Mouse (Mus musculus): ENCODE measurements around the gene Adcy9. TPM values are rescaled to one million over a fixed set of nuclear protein-coding genes. Genes with fewer than 3 reads are reported as not detected.

Adcy9 gene
- polyA plus RNA-seq, 1 experiment from 2014 or later, result 1.3 TPM

GRCm38 (mm10) chr16:4374780-4375380 lies 45.4 kb downstream of the Adcy9 start:
- H3K4me2 ChIP-seq, result no peak overlapping the region
- DNase-seq (ENCODE audit: low spot score, missing footprints), result no peak
- H3K9me3 ChIP-seq (ENCODE audit: control insufficient read depth, low read length), result no peaks in the 10 kb centered on the region
- no peaks in the 10 kb centered on the region for H3K4me1 ChIP-seq (ENCODE audit: control insufficient read depth, insufficient read depth, low read length)
- 84% methylated on average over 7 of the region's 7 CpGs for WGBS
- no peak overlapping the region for H3K4me3 ChIP-seq (ENCODE audit: low read depth, low read length)
- H3K9ac ChIP-seq (ENCODE audit: low read length), result no peak overlapping the region
- ATAC-seq (ENCODE audit: low FRiP score), result no peak
- H3K36me3 ChIP-seq (ENCODE audit: control insufficient read depth, insufficient read depth, low read length), result no peaks in the 10 kb centered on the region
- H3K27ac ChIP-seq (ENCODE audit: low read depth, low read length), result no peak overlapping the region
- no peaks in the 10 kb centered on the region for H3K27me3 ChIP-seq (ENCODE audit: control insufficient read depth, insufficient read depth, low read length)

- Histone ChIP-seq H3K4me1 (ENCODE audit: control insufficient read depth, insufficient read depth, low read length) (no peaks in the 10 kb centered on the region), H3K9me3 (ENCODE audit: control insufficient read depth, low read length) (no peaks in the 10 kb centered on the region), H3K36me3 (ENCODE audit: control insufficient read depth, insufficient read depth, low read length) (no peaks in the 10 kb centered on the region), H3K27me3 (ENCODE audit: control insufficient read depth, insufficient read depth, low read length) (no peaks in the 10 kb centered on the region), H3K27ac (ENCODE audit: low read depth, low read length) (no peak overlapping the region), H3K4me2 (no peak overlapping the region), H3K4me3 (ENCODE audit: low read depth, low read length) (no peak overlapping the region), H3K9ac (ENCODE audit: low read length) (no peak overlapping the region)
- DNase-seq (ENCODE audit: low spot score, missing footprints) (no peak), ATAC-seq (ENCODE audit: low FRiP score) (no peak)
- 89% methylated on average over 5 of the region's 5 CpGs for WGBS
Observed at GRCm38 (mm10) chr16:4374270-4374669, 46.0 kb downstream of the Adcy9 start.

GRCm38 (mm10) chr16:4371039-4371438 lies 49.3 kb downstream of the Adcy9 start:
- no peak overlapping the region for H3K27ac ChIP-seq (ENCODE audit: low read depth, low read length)
- 86% methylated on average over 2 of the region's 2 CpGs for WGBS
- H3K4me2 ChIP-seq, result no peak overlapping the region

GRCm38 (mm10) chr16:4370141-4370541 lies 50.2 kb downstream of the Adcy9 start:
- WGBS, result 75% methylated on average over 10 of the region's 10 CpGs
- no peaks in the 10 kb centered on the region for H3K9me3 ChIP-seq (ENCODE audit: control insufficient read depth, low read length)
- no peak overlapping the region for H3K9ac ChIP-seq (ENCODE audit: low read length)
- no peaks in the 10 kb centered on the region for H3K4me1 ChIP-seq (ENCODE audit: control insufficient read depth, insufficient read depth, low read length)
- no peak overlapping the region for H3K27ac ChIP-seq (ENCODE audit: low read depth, low read length)
- no peak for ATAC-seq (ENCODE audit: low FRiP score)
- H3K4me3 ChIP-seq (ENCODE audit: low read depth, low read length), result no peak overlapping the region
- no peak for DNase-seq (ENCODE audit: low spot score, missing footprints)
- H3K4me2 ChIP-seq, result no peak overlapping the region
- no peaks in the 10 kb centered on the region for H3K27me3 ChIP-seq (ENCODE audit: control insufficient read depth, insufficient read depth, low read length)
- H3K36me3 ChIP-seq (ENCODE audit: control insufficient read depth, insufficient read depth, low read length), result no peaks in the 10 kb centered on the region

More at GRCm38 (mm10) chr16:4371039-4371438, 49.3 kb downstream of the Adcy9 start:
- no peaks in the 10 kb centered on the region for H3K4me1 ChIP-seq (ENCODE audit: control insufficient read depth, insufficient read depth, low read length)
- no peaks in the 10 kb centered on the region for H3K36me3 ChIP-seq (ENCODE audit: control insufficient read depth, insufficient read depth, low read length)
- no peaks in the 10 kb centered on the region for H3K27me3 ChIP-seq (ENCODE audit: control insufficient read depth, insufficient read depth, low read length)
- H3K9me3 ChIP-seq (ENCODE audit: control insufficient read depth, low read length), result no peaks in the 10 kb centered on the region
- no peak overlapping the region for H3K4me3 ChIP-seq (ENCODE audit: low read depth, low read length)
- H3K9ac ChIP-seq (ENCODE audit: low read length), result no peak overlapping the region
- DNase-seq (ENCODE audit: low spot score, missing footprints) (no peak), ATAC-seq (ENCODE audit: low FRiP score) (no peak)

GRCm38 (mm10) chr16:4367930-4368329 lies 52.4 kb downstream of the Adcy9 start:
- H3K9ac ChIP-seq (ENCODE audit: low read length), result no peak overlapping the region
- no peak overlapping the region for H3K4me3 ChIP-seq (ENCODE audit: low read depth, low read length)
- no peak overlapping the region for H3K27ac ChIP-seq (ENCODE audit: low read depth, low read length)
- DNase-seq (ENCODE audit: low spot score, missing footprints), result no peak
- no peaks in the 10 kb centered on the region for H3K9me3 ChIP-seq (ENCODE audit: control insufficient read depth, low read length)
- no peaks in the 10 kb centered on the region for H3K36me3 ChIP-seq (ENCODE audit: control insufficient read depth, insufficient read depth, low read length)
- no peak for ATAC-seq (ENCODE audit: low FRiP score)
- no peaks in the 10 kb centered on the region for H3K27me3 ChIP-seq (ENCODE audit: control insufficient read depth, insufficient read depth, low read length)
- no peak overlapping the region for H3K4me2 ChIP-seq
- H3K4me1 ChIP-seq (ENCODE audit: control insufficient read depth, insufficient read depth, low read length), result no peaks in the 10 kb centered on the region
- WGBS, result 54% methylated on average over 3 of the region's 3 CpGs

- H3K9ac ChIP-seq (ENCODE audit: low read length), result no peak overlapping the region
- H3K4me1 ChIP-seq (ENCODE audit: control insufficient read depth, insufficient read depth, low read length), result no peaks in the 10 kb centered on the region
- DNase-seq (ENCODE audit: low spot score, missing footprints) (no peak), ATAC-seq (ENCODE audit: low FRiP score) (no peak)
- no peak overlapping the region for H3K4me2 ChIP-seq
- H3K27ac ChIP-seq (ENCODE audit: low read depth, low read length), result no peak overlapping the region
- H3K9me3 ChIP-seq (ENCODE audit: control insufficient read depth, low read length), result no peaks in the 10 kb centered on the region
- H3K27me3 ChIP-seq (ENCODE audit: control insufficient read depth, insufficient read depth, low read length), result no peaks in the 10 kb centered on the region
- WGBS, result 90% methylated on average over 1 of the region's 1 CpGs
- H3K36me3 ChIP-seq (ENCODE audit: control insufficient read depth, insufficient read depth, low read length), result no peaks in the 10 kb centered on the region
- no peak overlapping the region for H3K4me3 ChIP-seq (ENCODE audit: low read depth, low read length)
Observed at GRCm38 (mm10) chr16:4367291-4367690, 53.0 kb downstream of the Adcy9 start.

- Histone ChIP-seq H3K27ac (ENCODE audit: low read depth, low read length) (no peak overlapping the region), H3K9me3 (ENCODE audit: control insufficient read depth, low read length) (no peaks in the 10 kb centered on the region), H3K9ac (ENCODE audit: low read length) (no peak overlapping the region), H3K27me3 (ENCODE audit: control insufficient read depth, insufficient read depth, low read length) (no peaks in the 10 kb centered on the region), H3K36me3 (ENCODE audit: control insufficient read depth, insufficient read depth, low read length) (no peaks in the 10 kb centered on the region), H3K4me2 (no peak overlapping the region), H3K4me3 (ENCODE audit: low read depth, low read length) (no peak overlapping the region), H3K4me1 (ENCODE audit: control insufficient read depth, insufficient read depth, low read length) (no peaks in the 10 kb centered on the region)
- ATAC-seq (ENCODE audit: low FRiP score) (no peak), DNase-seq (ENCODE audit: low spot score, missing footprints) (no peak)
- 89% methylated on average over 3 of the region's 3 CpGs for WGBS
Observed at GRCm38 (mm10) chr16:4366671-4367070, 53.6 kb downstream of the Adcy9 start.

GRCm38 (mm10) chr16:4363341-4364116 lies 56.8 kb downstream of the Adcy9 start:
- WGBS, result 81% methylated on average over 4 of the region's 4 CpGs
- H3K27me3 ChIP-seq (ENCODE audit: control insufficient read depth, insufficient read depth, low read length), result no peaks in the 10 kb centered on the region

GRCm38 (mm10) chr16:4355260-4356043 lies 64.8 kb downstream of the Adcy9 start:
- WGBS, result 63% methylated on average over 4 of the region's 4 CpGs
- Histone ChIP-seq H3K27ac (ENCODE audit: low read depth, low read length) (no peak overlapping the region), H3K4me1 (ENCODE audit: control insufficient read depth, insufficient read depth, low read length) (no peaks in the 10 kb centered on the region), H3K4me3 (ENCODE audit: low read depth, low read length) (no peak overlapping the region), H3K9ac (ENCODE audit: low read length) (no peak overlapping the region), H3K27me3 (ENCODE audit: control insufficient read depth, insufficient read depth, low read length) (no peaks in the 10 kb centered on the region), H3K9me3 (ENCODE audit: control insufficient read depth, low read length) (no peaks in the 10 kb centered on the region), H3K36me3 (ENCODE audit: control insufficient read depth, insufficient read depth, low read length) (no peaks in the 10 kb centered on the region), H3K4me2 (no peak overlapping the region)
- ATAC-seq (ENCODE audit: low FRiP score), result no peak
- DNase-seq (ENCODE audit: low spot score, missing footprints), result no peak

More at GRCm38 (mm10) chr16:4363341-4364116, 56.8 kb downstream of the Adcy9 start:
- ATAC-seq (ENCODE audit: low FRiP score) (no peak), DNase-seq (ENCODE audit: low spot score, missing footprints) (no peak)
- Histone ChIP-seq H3K4me1 (ENCODE audit: control insufficient read depth, insufficient read depth, low read length) (no peaks in the 10 kb centered on the region), H3K9me3 (ENCODE audit: control insufficient read depth, low read length) (no peaks in the 10 kb centered on the region), H3K27ac (ENCODE audit: low read depth, low read length) (no peak overlapping the region), H3K9ac (ENCODE audit: low read length) (no peak overlapping the region), H3K4me2 (no peak overlapping the region), H3K4me3 (ENCODE audit: low read depth, low read length) (no peak overlapping the region), H3K36me3 (ENCODE audit: control insufficient read depth, insufficient read depth, low read length) (no peaks in the 10 kb centered on the region)
